Mouse (Mus musculus): ENCODE measurements around the gene Zfp687. TPM values are rescaled to one million over a fixed set of nuclear protein-coding genes. Genes with fewer than 3 reads are reported as not detected.

The Zfp687 gene
- polyA plus RNA-seq, 1 experiment from 2014 or later, result 29.6 TPM

- H3K4me3 ChIP-seq (ENCODE audit: low read depth, low read length), result no peak overlapping the region
- no peak overlapping the region for H3K9ac ChIP-seq (ENCODE audit: low read depth, low read length)
- 80% methylated on average over 3 of the region's 3 CpGs for WGBS
- H3K4me1 ChIP-seq (replicated peaks; ENCODE audit: control insufficient read depth, insufficient read depth, low read length), result 0 out of 2 replicates have a peak, but pooled peaks cover 3% of the 10 kb centered on the region
- no peak overlapping the region for H3K27ac ChIP-seq (ENCODE audit: low read depth, low read length)
- H3K36me3 ChIP-seq (ENCODE audit: control insufficient read depth, insufficient read depth, low read length), result no peaks in the 10 kb centered on the region
- DNase-seq (ENCODE audit: low spot score) (no peak), ATAC-seq (ENCODE audit: low FRiP score) (no peak)
- H3K4me2 ChIP-seq (replicated peaks; ENCODE audit: low read depth, low read length), result no peak overlapping the region
- no peaks in the 10 kb centered on the region for H3K27me3 ChIP-seq (ENCODE audit: control insufficient read depth, insufficient read depth, low read length)
- no peaks in the 10 kb centered on the region for H3K9me3 ChIP-seq (ENCODE audit: control insufficient read depth, low read length)
Measured at GRCm38 (mm10) chr3:94972552-94972951, 42.7 kb downstream of the Zfp687 start.

- Histone ChIP-seq H3K4me2 (replicated peaks; ENCODE audit: low read depth, low read length) (no peak overlapping the region), H3K27ac (ENCODE audit: low read depth, low read length) (no peak overlapping the region), H3K4me1 (replicated peaks; ENCODE audit: control insufficient read depth, insufficient read depth, low read length) (no peaks in the 10 kb centered on the region), H3K9ac (ENCODE audit: low read depth, low read length) (no peak overlapping the region), H3K36me3 (ENCODE audit: control insufficient read depth, insufficient read depth, low read length) (no peaks in the 10 kb centered on the region), H3K9me3 (ENCODE audit: control insufficient read depth, low read length) (no peaks in the 10 kb centered on the region), H3K4me3 (ENCODE audit: low read depth, low read length) (no peak overlapping the region), H3K27me3 (ENCODE audit: control insufficient read depth, insufficient read depth, low read length) (no peaks in the 10 kb centered on the region)
- WGBS, result 83% methylated on average over 1 of the region's 1 CpGs
- DNase-seq (ENCODE audit: low spot score) (no peak), ATAC-seq (ENCODE audit: low FRiP score) (no peak)
Measured at GRCm38 (mm10) chr3:94965878-94966277, 49.4 kb downstream of the Zfp687 start.

GRCm38 (mm10) chr3:94964989-94965388, 50.3 kb downstream of the Zfp687 start:
- 96% methylated on average over 1 of the region's 1 CpGs for WGBS
- Histone ChIP-seq H3K36me3 (ENCODE audit: control insufficient read depth, insufficient read depth, low read length) (no peaks in the 10 kb centered on the region), H3K27me3 (ENCODE audit: control insufficient read depth, insufficient read depth, low read length) (no peaks in the 10 kb centered on the region)

GRCm38 (mm10) chr3:94960322-94960721, 54.9 kb downstream of the Zfp687 start:
- DNase-seq (ENCODE audit: low spot score) (peak; percentile 8), ATAC-seq (ENCODE audit: low FRiP score) (no peak)
- H3K9me3 ChIP-seq (ENCODE audit: control insufficient read depth, low read length), result no peaks in the 10 kb centered on the region
- no peaks in the 10 kb centered on the region for H3K36me3 ChIP-seq (ENCODE audit: control insufficient read depth, insufficient read depth, low read length)
- no peak overlapping the region for H3K27ac ChIP-seq (ENCODE audit: low read depth, low read length)
- WGBS, result 52% methylated on average over 5 of the region's 5 CpGs
- no peak overlapping the region for H3K4me2 ChIP-seq (replicated peaks; ENCODE audit: low read depth, low read length)
- H3K4me3 ChIP-seq (ENCODE audit: low read depth, low read length), result no peak overlapping the region
- H3K27me3 ChIP-seq (ENCODE audit: control insufficient read depth, insufficient read depth, low read length), result no peaks in the 10 kb centered on the region
- H3K9ac ChIP-seq (ENCODE audit: low read depth, low read length), result no peak overlapping the region
- H3K4me1 ChIP-seq (replicated peaks; ENCODE audit: control insufficient read depth, insufficient read depth, low read length), result no peaks in the 10 kb centered on the region

More at GRCm38 (mm10) chr3:94964989-94965388, 50.3 kb downstream of the Zfp687 start:
- Histone ChIP-seq H3K9ac (ENCODE audit: low read depth, low read length) (no peak overlapping the region), H3K27ac (ENCODE audit: low read depth, low read length) (no peak overlapping the region), H3K9me3 (ENCODE audit: control insufficient read depth, low read length) (no peaks in the 10 kb centered on the region), H3K4me2 (replicated peaks; ENCODE audit: low read depth, low read length) (no peak overlapping the region), H3K4me3 (ENCODE audit: low read depth, low read length) (no peak overlapping the region), H3K4me1 (replicated peaks; ENCODE audit: control insufficient read depth, insufficient read depth, low read length) (no peaks in the 10 kb centered on the region)
- ATAC-seq (ENCODE audit: low FRiP score) (no peak), DNase-seq (ENCODE audit: low spot score) (no peak)

GRCm38 (mm10) chr3:94959871-94960270, 55.4 kb downstream of the Zfp687 start:
- ATAC-seq (ENCODE audit: low FRiP score) (no peak), DNase-seq (ENCODE audit: low spot score) (no peak)
- no peaks in the 10 kb centered on the region for H3K9me3 ChIP-seq (ENCODE audit: control insufficient read depth, low read length)
- H3K27ac ChIP-seq (ENCODE audit: low read depth, low read length), result no peak overlapping the region
- no peaks in the 10 kb centered on the region for H3K36me3 ChIP-seq (ENCODE audit: control insufficient read depth, insufficient read depth, low read length)
- WGBS, result 62% methylated on average over 8 of the region's 8 CpGs
- H3K9ac ChIP-seq (ENCODE audit: low read depth, low read length), result no peak overlapping the region
- H3K4me1 ChIP-seq (replicated peaks; ENCODE audit: control insufficient read depth, insufficient read depth, low read length), result no peaks in the 10 kb centered on the region
- no peaks in the 10 kb centered on the region for H3K27me3 ChIP-seq (ENCODE audit: control insufficient read depth, insufficient read depth, low read length)
- no peak overlapping the region for H3K4me3 ChIP-seq (ENCODE audit: low read depth, low read length)
- no peak overlapping the region for H3K4me2 ChIP-seq (replicated peaks; ENCODE audit: low read depth, low read length)

GRCm38 (mm10) chr3:94958295-94958694, 57.0 kb downstream of the Zfp687 start:
- no peak overlapping the region for H3K27ac ChIP-seq (ENCODE audit: low read depth, low read length)
- no peaks in the 10 kb centered on the region for H3K9me3 ChIP-seq (ENCODE audit: control insufficient read depth, low read length)
- WGBS, result 88% methylated on average over 8 of the region's 8 CpGs
- DNase-seq (ENCODE audit: low spot score), result no peak
- no peaks in the 10 kb centered on the region for H3K27me3 ChIP-seq (ENCODE audit: control insufficient read depth, insufficient read depth, low read length)
- H3K4me3 ChIP-seq (ENCODE audit: low read depth, low read length), result no peak overlapping the region
- H3K4me1 ChIP-seq (replicated peaks; ENCODE audit: control insufficient read depth, insufficient read depth, low read length), result no peaks in the 10 kb centered on the region
- H3K4me2 ChIP-seq (replicated peaks; ENCODE audit: low read depth, low read length), result no peak overlapping the region
- H3K9ac ChIP-seq (ENCODE audit: low read depth, low read length), result no peak overlapping the region
- ATAC-seq (ENCODE audit: low FRiP score), result no peak
- H3K36me3 ChIP-seq (ENCODE audit: control insufficient read depth, insufficient read depth, low read length), result no peaks in the 10 kb centered on the region

Other genes with a start within 250 kb of the Zfp687 start
- 2.7 and 3.5 TPM in 2 replicates for gene Cgn, start 229.0 kb downstream of the Zfp687 start, polyA plus RNA-seq (2014; fragmentation: Nextera tagmentation; extraction: Ambion mirVana)
- gene Pogz, start 177.9 kb downstream of the Zfp687 start, polyA plus RNA-seq (2014; fragmentation: Nextera tagmentation; extraction: Ambion mirVana), result 23.8 and 24.3 TPM in 2 replicates
- 357 and 379 TPM in 2 replicates for gene Psmb4, start 128.5 kb downstream of the Zfp687 start, polyA plus RNA-seq (2014; fragmentation: Nextera tagmentation; extraction: Ambion mirVana)
- 6.9 and 7.4 TPM in 2 replicates for gene Selenbp1, start 82.4 kb downstream of the Zfp687 start, polyA plus RNA-seq (2014; fragmentation: Nextera tagmentation; extraction: Ambion mirVana)
- gene Rfx5, start 61.4 kb downstream of the Zfp687 start, polyA plus RNA-seq (2014; fragmentation: Nextera tagmentation; extraction: Ambion mirVana), result 6.0 and 8.9 TPM in 2 replicates
- 22.1 and 24.4 TPM in 2 replicates for gene Pi4kb, start 40.7 kb downstream of the Zfp687 start, polyA plus RNA-seq (2014; fragmentation: Nextera tagmentation; extraction: Ambion mirVana)
- gene Psmd4, start 27.2 kb upstream of the Zfp687 start, polyA plus RNA-seq (2014; fragmentation: Nextera tagmentation; extraction: Ambion mirVana), result 328 and 329 TPM in 2 replicates
- 14.1 and 15.0 TPM in 2 replicates for gene Pip5k1a, start 91.5 kb upstream of the Zfp687 start, polyA plus RNA-seq (2014; fragmentation: Nextera tagmentation; extraction: Ambion mirVana)
- 232 and 236 TPM in 2 replicates for gene Vps72, start 95.6 kb upstream of the Zfp687 start, polyA plus RNA-seq (2014; fragmentation: Nextera tagmentation; extraction: Ambion mirVana)
- 0.68 and 1.1 TPM in 2 replicates for gene Tmod4, start 109.0 kb upstream of the Zfp687 start, polyA plus RNA-seq (2014; fragmentation: Nextera tagmentation; extraction: Ambion mirVana)
- 83.2 and 84.9 TPM in 2 replicates for gene Scnm1, start 118.6 kb upstream of the Zfp687 start, polyA plus RNA-seq (2014; fragmentation: Nextera tagmentation; extraction: Ambion mirVana)
- 12.5 and 19.3 TPM in 2 replicates for gene Lysmd1, start 118.6 kb upstream of the Zfp687 start, polyA plus RNA-seq (2014; fragmentation: Nextera tagmentation; extraction: Ambion mirVana)
- gene Tnfaip8l2, start 126.9 kb upstream of the Zfp687 start, polyA plus RNA-seq (2014; fragmentation: Nextera tagmentation; extraction: Ambion mirVana), result 1.7 and 2.1 TPM in 2 replicates
- 22.6 and 27.0 TPM in 2 replicates for gene Sema6c, start 145.0 kb upstream of the Zfp687 start, polyA plus RNA-seq (2014; fragmentation: Nextera tagmentation; extraction: Ambion mirVana)
- gene Gabpb2, start 202.5 kb upstream of the Zfp687 start, polyA plus RNA-seq (2014; fragmentation: Nextera tagmentation; extraction: Ambion mirVana), result 6.1 and 9.7 TPM in 2 replicates
- gene Cdc42se1, start 213.3 kb upstream of the Zfp687 start, polyA plus RNA-seq (2014; fragmentation: Nextera tagmentation; extraction: Ambion mirVana), result 110 and 117 TPM in 2 replicates
- 171 and 203 TPM in 2 replicates for gene Mllt11, start 216.7 kb upstream of the Zfp687 start, polyA plus RNA-seq (2014; fragmentation: Nextera tagmentation; extraction: Ambion mirVana)
- gene Gm128, start 226.2 kb upstream of the Zfp687 start, polyA plus RNA-seq (2014; fragmentation: Nextera tagmentation; extraction: Ambion mirVana), result 0.21 TPM in 1 of 2 replicates, not detected in the other
- 0.61 and 0.73 TPM in 2 replicates for gene Bnipl, start 235.7 kb upstream of the Zfp687 start, polyA plus RNA-seq (2014; fragmentation: Nextera tagmentation; extraction: Ambion mirVana)

Measured in hindbrain, embryonic 11.5 days (tissue).